In the genomic region with DNA sequence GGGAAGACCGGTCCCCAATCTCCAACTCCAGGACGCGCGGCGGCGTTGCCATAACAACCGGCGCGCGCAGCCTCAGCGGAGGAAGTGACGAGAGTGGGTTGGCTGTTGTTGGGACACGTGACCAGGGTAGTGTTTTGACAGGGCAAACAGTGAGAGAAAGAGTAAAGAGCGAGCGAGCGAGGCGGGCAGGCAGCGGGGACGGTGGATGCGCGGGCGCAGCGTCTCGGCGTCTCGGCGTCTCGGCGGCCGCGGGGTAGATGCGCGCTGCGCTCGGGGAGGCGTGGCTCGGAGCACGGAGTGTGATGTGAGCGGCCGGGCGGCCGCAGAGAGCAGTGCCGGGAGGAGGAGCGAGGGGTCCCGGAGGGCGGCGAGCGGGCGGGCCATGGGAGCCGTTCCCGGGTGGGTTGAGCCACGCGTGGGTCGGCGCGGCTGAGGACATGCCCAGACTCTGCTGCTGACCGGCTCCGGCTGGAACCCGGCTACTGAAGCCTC, we compare ENCODE assay signal across 8 mouse cellular contexts. TPM values are rescaled to one million over a fixed set of nuclear protein-coding genes. Genes with fewer than 3 reads are reported as not detected.
DNase-seq lines count a peak whose midpoint lies in the region; ATAC-seq and TF ChIP-seq lines count a peak whose summit lies in the region.

TSS of gene Fam214a (plus strand) at position 129 of the 492 bp plus-strand sequence.

- TF ChIP-seq CTCF in E14TG2a.4 (conservative IDR thresholded peaks at IDR 0.05; ENCODE audit: low read length): no peak

- intact Hi-C loops in heart, postnatal 14 days (cut with DNase I): loop anchor here (2.0 to 5.0 kb wide), 4 partner anchors 20 to 84 kb away; partner anchors contain the start of gene Arpp19

- H3K4me1 ChIP-seq in E14TG2a.4 (replicated peaks; ENCODE audit: low read depth, low read length): peaks cover 13% of the 10 kb centered on the region
- H3K4me1 ChIP-seq in forebrain, embryonic 14.5 days (ENCODE audit: control insufficient read depth, insufficient read depth, low read length): 0 out of 2 replicates have a peak, but pooled peaks cover 2% of the 10 kb centered on the region
- H3K4me1 ChIP-seq in neural tube, embryonic 15.5 days: peaks cover 18% of the 10 kb centered on the region

- peak within 1 kb of the TSS; percentile 87 for H3K4me2 ChIP-seq in forebrain, embryonic 14.5 days (ENCODE audit: low read length)
- peak within 1 kb of the TSS; percentile 82 for H3K4me2 ChIP-seq in neural tube, embryonic 15.5 days

- peak within 1 kb of the TSS; percentile 99 for H3K4me3 ChIP-seq in E14TG2a.4 (replicated peaks; ENCODE audit: low read length)
- peak within 1 kb of the TSS; percentile 87 for H3K4me3 ChIP-seq in forebrain, embryonic 14.5 days (ENCODE audit: low read depth, low read length)
- peak within 1 kb of the TSS; percentile 65 for H3K4me3 ChIP-seq in neural tube, embryonic 15.5 days (replicated peaks)

- peak within 1 kb of the TSS; percentile 94 for H3K27ac ChIP-seq in forebrain, embryonic 14.5 days (ENCODE audit: low read depth, low read length)
- peak within 1 kb of the TSS; percentile 92 for H3K27ac ChIP-seq in neural tube, embryonic 15.5 days (replicated peaks)

- H3K36me3 ChIP-seq in E14TG2a.4 (ENCODE audit: insufficient read depth, low read length): no peaks in the 10 kb centered on the region
- no peaks in the 10 kb centered on the region for H3K36me3 ChIP-seq in forebrain, embryonic 14.5 days (ENCODE audit: control insufficient read depth, insufficient read depth, low read length)
- 0 out of 2 replicates have a peak, but pooled peaks cover 4% of the 10 kb centered on the region for H3K36me3 ChIP-seq in neural tube, embryonic 15.5 days

- H3K9ac ChIP-seq in forebrain, embryonic 14.5 days (ENCODE audit: low read length): peak within 1 kb of the TSS; percentile 90
- peak within 1 kb of the TSS; percentile 80 for H3K9ac ChIP-seq in neural tube, embryonic 15.5 days (replicated peaks)

- H3K9me3 ChIP-seq in E14TG2a.4 (ENCODE audit: low read length): no peaks in the 10 kb centered on the region
- no peaks in the 10 kb centered on the region for H3K9me3 ChIP-seq in forebrain, embryonic 14.5 days (replicated peaks; ENCODE audit: control insufficient read depth, low read length)
- no peaks in the 10 kb centered on the region for H3K9me3 ChIP-seq in neural tube, embryonic 15.5 days (replicated peaks)

- peak; percentile 98 for ATAC-seq in forebrain, embryonic 14.5 days
- peak; percentile 98 for ATAC-seq in neural tube, embryonic 15.5 days (ENCODE audit: low FRiP score)

- DNase-seq in c-Kit-positive CD71-positive TER-119-negative erythroid progenitor cells, embryonic 14.5 days (ENCODE audit: low read depth): peak; percentile 78
- DNase-seq in forebrain, embryonic 14.5 days (ENCODE audit: low spot score): peak; percentile 98
- peak; percentile 91 to 94 for DNase-seq in heart, postnatal 14 days
- peak; percentile 95 for DNase-seq in layer of hippocampus, adult 11-12 months (ENCODE audit: low spot score)
- DNase-seq in lung, adult 18-20 months: peak; percentile 94 to 96
- peak; percentile 92 for DNase-seq in testis, postnatal 14 days (ENCODE audit: low spot score)

- no peaks in the 10 kb centered on the region for H3K27me3 ChIP-seq in E14TG2a.4 (ENCODE audit: insufficient read depth, low read length)
- no peaks in the 10 kb centered on the region for H3K27me3 ChIP-seq in forebrain, embryonic 14.5 days (replicated peaks; ENCODE audit: control insufficient read depth, insufficient read depth, low read length)
- no peaks in the 10 kb centered on the region for H3K27me3 ChIP-seq in neural tube, embryonic 15.5 days (replicated peaks)

- WGBS in forebrain, embryonic 14.5 days: under 1% methylated on average over 41 of the region's 59 CpGs
- under 1% methylated on average over 57 of the region's 59 CpGs for WGBS in neural tube, embryonic 15.5 days

RNA-seq across cellular contexts. Expression of gene Fam214a, which starts in this region (rescaled TPM):
- polyA plus RNA-seq in forebrain, embryonic 14.5 days (2014; fragmentation: Nextera tagmentation; extraction: Ambion mirVana): 29.0 and 30.6 TPM in 2 replicates
- 10 to 100 TPM; 26.7 to 36.3 TPM for total RNA-seq in heart, postnatal 14 days (2021)
- polyA plus RNA-seq in neural tube, embryonic 15.5 days (2015; fragmentation: Nextera tagmentation; extraction: Ambion mirVana): 17.3 and 19.2 TPM in 2 replicates

Comparison
In these comparisons a context has a peak if more than half of its experiments do, and no peak if none do; other contexts are left out.
1. Peak in every context shown above with its lines: DNase-seq, ATAC-seq, H3K4me3 ChIP-seq and H3K27ac ChIP-seq.